Mouse (Mus musculus): ENCODE data around the gene Shisal2a. TPM values are rescaled to one million over a fixed set of nuclear protein-coding genes. Genes with fewer than 3 reads are reported as not detected.
"Not testable (repeated sequence)": the region's sequence is repeated elsewhere in the genome, so short reads cannot be mapped to it uniquely, and the experiment has no call there.

The Shisal2a gene
- polyA plus RNA-seq, 1 experiment = not detected

- H3K4me1 ChIP-seq (ENCODE audit: control insufficient read depth, insufficient read depth, low read length) = peaks cover 10% of the 10 kb centered on the region; the same call in 1 of the 2 replicates
- TF ChIP-seq CTCF (IDR thresholded peaks at IDR 0.05; ENCODE audit: borderline replicate concordance, insufficient read depth, low read length) (no peak), POLR2A (IDR thresholded peaks at IDR 0.05; ENCODE audit: low read depth, low read length) (no peak)
- H3K27ac ChIP-seq (ENCODE audit: insufficient read depth, low read length) = no peak overlapping the region
- H3K4me3 ChIP-seq (ENCODE audit: insufficient read depth, low read length) = no peak overlapping the region
Measured at GRCm38 (mm10) chr4:108360136-108361055, 22.8 kb downstream of the Shisal2a start.

DNA sequence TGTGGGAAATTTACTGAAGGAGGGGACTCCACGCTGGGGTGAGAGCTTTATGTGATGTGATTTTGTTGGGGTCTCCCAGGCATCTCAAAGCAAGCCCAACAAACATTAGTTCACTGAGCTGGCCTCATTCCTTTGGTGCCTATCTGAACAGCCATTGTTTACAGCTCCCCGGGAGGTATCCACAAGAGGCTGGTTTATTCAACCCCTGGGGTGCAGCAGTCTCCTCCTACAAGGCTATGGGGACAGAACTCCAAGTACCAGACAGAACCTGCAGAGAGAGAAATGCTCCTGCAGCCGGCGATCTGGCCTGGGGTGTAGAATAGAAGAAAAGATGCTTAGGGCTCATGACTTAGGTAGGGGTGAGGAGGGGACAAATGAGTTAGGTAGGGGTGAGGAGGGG, 24.7 kb downstream of the Shisal2a start:
- no peak overlapping the region for H3K4me3 ChIP-seq (ENCODE audit: insufficient read depth, low read length)
- H3K27ac ChIP-seq (ENCODE audit: insufficient read depth, low read length) = no peak overlapping the region
- TF ChIP-seq CTCF (IDR thresholded peaks at IDR 0.05; ENCODE audit: borderline replicate concordance, insufficient read depth, low read length) (no peak), POLR2A (IDR thresholded peaks at IDR 0.05; ENCODE audit: low read depth, low read length) (no peak)
- 0 out of 2 replicates have a peak, but pooled peaks cover 6% of the 10 kb centered on the region for H3K4me1 ChIP-seq (ENCODE audit: control insufficient read depth, insufficient read depth, low read length)

GRCm38 (mm10) chr4:108357458-108357857, 25.7 kb downstream of the Shisal2a start:
- 0 out of 2 replicates have a peak, but pooled peaks cover 4% of the 10 kb centered on the region for H3K4me1 ChIP-seq (ENCODE audit: control insufficient read depth, insufficient read depth, low read length)
- no peak overlapping the region for H3K27ac ChIP-seq (ENCODE audit: insufficient read depth, low read length)
- no peak for TF ChIP-seq CTCF (IDR thresholded peaks at IDR 0.05; ENCODE audit: borderline replicate concordance, insufficient read depth, low read length)
- TF ChIP-seq POLR2A (IDR thresholded peaks at IDR 0.05; ENCODE audit: low read depth, low read length) = no peak
- no peak overlapping the region for H3K4me3 ChIP-seq (ENCODE audit: insufficient read depth, low read length)

DNA sequence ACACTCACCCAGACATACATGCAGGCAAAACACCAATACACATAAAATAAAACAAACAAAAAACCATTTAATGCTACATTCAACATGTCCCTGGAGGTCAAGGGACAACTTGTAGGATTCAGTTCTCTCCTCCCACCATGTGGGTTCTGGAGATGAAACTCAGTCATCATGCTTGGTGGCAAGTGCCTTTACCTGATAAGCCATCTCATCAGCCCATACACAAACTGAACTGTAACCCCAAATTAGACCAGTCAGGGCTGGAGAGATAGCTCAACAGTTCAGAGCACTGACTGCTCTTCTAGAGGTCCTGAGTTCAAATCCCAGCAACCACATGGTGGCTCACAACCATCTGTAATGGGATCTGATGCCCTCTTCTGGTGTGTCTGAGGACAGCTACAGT, 29.6 kb downstream of the Shisal2a start:
- not testable (repeated sequence) for H3K27ac ChIP-seq (ENCODE audit: insufficient read depth, low read length); H3K4me3 ChIP-seq (ENCODE audit: insufficient read depth, low read length); H3K4me1 ChIP-seq (ENCODE audit: control insufficient read depth, insufficient read depth, low read length)

- no peak overlapping the region for H3K4me3 ChIP-seq (ENCODE audit: insufficient read depth, low read length)
- H3K4me1 ChIP-seq (ENCODE audit: control insufficient read depth, insufficient read depth, low read length) = peaks cover 14% of the 10 kb centered on the region; the same call in 1 of the 2 replicates
- TF ChIP-seq CTCF (IDR thresholded peaks at IDR 0.05; ENCODE audit: borderline replicate concordance, insufficient read depth, low read length) (no peak), POLR2A (IDR thresholded peaks at IDR 0.05; ENCODE audit: low read depth, low read length) (no peak)
- H3K27ac ChIP-seq (ENCODE audit: insufficient read depth, low read length) = peak overlapping the region; percentile 19; the same call in 1 of the 2 replicates
Measured at GRCm38 (mm10) chr4:108350819-108351218, 32.3 kb downstream of the Shisal2a start.

DNA sequence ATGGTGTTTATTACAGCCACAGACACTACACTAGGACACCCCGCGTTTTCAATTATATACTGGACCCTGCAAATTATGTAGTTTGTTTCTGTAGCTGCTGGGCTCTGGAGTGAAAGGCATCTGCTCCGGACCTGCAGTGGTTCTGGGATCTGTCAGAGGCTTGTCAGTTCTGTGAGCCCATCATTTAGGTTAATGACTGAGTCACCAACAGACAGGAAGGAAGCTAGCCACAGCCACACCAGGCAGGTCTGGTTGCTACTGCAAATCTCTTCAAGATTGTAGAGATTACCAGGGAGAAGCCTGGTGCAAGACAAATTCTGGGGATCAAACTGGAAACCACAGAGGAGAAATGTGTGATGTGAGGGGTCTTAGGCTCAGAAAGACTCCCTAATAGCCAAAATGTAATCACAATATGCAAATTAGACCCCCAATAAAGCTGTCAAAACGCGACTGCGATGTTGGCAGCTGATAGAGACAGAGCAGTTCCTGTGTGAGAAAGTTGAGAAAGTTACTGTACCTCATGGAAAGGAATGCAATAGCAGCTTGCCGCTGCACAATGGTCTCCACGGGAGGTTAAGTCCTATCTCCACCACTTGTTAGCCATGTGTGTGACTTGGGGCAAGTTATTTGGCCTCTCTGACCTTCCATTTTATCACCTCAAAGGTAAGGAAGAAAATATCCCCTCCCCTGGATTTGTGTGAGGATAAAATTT, 33.2 kb downstream of the Shisal2a start:
- H3K27ac ChIP-seq (ENCODE audit: insufficient read depth, low read length) = no peak overlapping the region
- TF ChIP-seq POLR2A (IDR thresholded peaks at IDR 0.05; ENCODE audit: low read depth, low read length) = no peak
- no peak for TF ChIP-seq CTCF (IDR thresholded peaks at IDR 0.05; ENCODE audit: borderline replicate concordance, insufficient read depth, low read length)
- H3K4me1 ChIP-seq (ENCODE audit: control insufficient read depth, insufficient read depth, low read length) = peaks cover 14% of the 10 kb centered on the region; the same call in 1 of the 2 replicates
- no peak overlapping the region for H3K4me3 ChIP-seq (ENCODE audit: insufficient read depth, low read length)

GRCm38 (mm10) chr4:108349064-108349463, 34.1 kb downstream of the Shisal2a start:
- Histone ChIP-seq H3K4me3 (ENCODE audit: insufficient read depth, low read length) (no peak overlapping the region), H3K4me1 (ENCODE audit: control insufficient read depth, insufficient read depth, low read length) (peaks cover 14% of the 10 kb centered on the region; the same call in 1 of the 2 replicates), H3K27ac (ENCODE audit: insufficient read depth, low read length) (no peak overlapping the region)
- TF ChIP-seq CTCF (IDR thresholded peaks at IDR 0.05; ENCODE audit: borderline replicate concordance, insufficient read depth, low read length) (no peak), POLR2A (IDR thresholded peaks at IDR 0.05; ENCODE audit: low read depth, low read length) (no peak)

DNA sequence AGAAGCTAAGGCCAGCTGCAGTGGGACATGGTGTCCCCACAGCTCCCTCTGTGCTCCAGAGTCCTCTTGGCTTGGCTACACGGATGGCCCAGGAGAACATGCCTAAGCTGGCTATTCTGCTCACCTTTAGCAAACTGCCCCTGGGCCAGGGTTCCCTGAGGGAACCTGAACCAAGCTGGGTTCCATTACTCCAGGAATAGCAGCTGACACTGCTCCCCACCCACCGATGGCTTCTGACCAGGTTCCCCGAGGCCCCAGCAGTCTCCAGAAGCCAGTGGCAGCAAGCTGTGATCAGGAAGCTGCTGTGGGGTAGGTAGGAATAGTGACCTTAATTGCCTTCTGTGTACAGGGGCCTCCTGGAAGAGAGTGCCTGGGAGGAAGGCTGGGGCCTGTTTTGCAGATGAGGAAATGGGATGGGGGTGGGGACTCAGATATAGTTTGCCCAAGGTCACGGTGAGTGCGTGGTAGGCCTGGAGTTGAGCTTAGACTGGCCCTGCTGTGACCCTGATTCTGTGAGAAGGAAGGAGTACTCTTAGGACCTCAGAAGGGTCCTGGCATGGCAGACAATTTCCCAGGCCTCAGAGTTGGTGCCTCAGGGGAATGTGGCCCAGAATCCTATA, 34.8 kb downstream of the Shisal2a start:
- Histone ChIP-seq H3K4me3 (ENCODE audit: insufficient read depth, low read length) (no peak overlapping the region), H3K27ac (ENCODE audit: insufficient read depth, low read length) (no peak overlapping the region), H3K4me1 (ENCODE audit: control insufficient read depth, insufficient read depth, low read length) (peaks cover 14% of the 10 kb centered on the region; the same call in 1 of the 2 replicates)
- no peak for TF ChIP-seq CTCF (IDR thresholded peaks at IDR 0.05; ENCODE audit: borderline replicate concordance, insufficient read depth, low read length)
- no peak for TF ChIP-seq POLR2A (IDR thresholded peaks at IDR 0.05; ENCODE audit: low read depth, low read length)

DNA sequence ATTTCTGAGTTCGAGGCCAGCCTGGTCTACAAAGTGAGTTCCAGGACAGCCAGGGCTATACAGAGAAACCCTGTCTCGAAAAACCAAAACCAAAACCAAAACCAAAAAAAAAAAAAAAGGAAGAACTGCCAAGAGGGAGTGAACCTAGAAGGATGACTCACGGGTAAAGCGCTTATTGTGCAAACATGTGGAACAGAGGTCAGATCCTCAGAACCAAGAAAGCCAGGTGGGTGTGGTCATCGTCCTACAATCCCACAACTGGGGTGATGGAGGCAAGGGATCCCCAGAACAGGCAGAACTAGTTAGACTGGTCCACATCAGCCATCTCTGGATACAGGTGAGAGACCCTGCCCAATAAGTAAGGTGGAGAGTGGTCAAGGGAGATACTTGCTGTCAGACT, 36.0 kb downstream of the Shisal2a start:
- Histone ChIP-seq H3K27ac (ENCODE audit: insufficient read depth, low read length) (no peak overlapping the region), H3K4me3 (ENCODE audit: insufficient read depth, low read length) (no peak overlapping the region), H3K4me1 (ENCODE audit: control insufficient read depth, insufficient read depth, low read length) (peaks cover 14% of the 10 kb centered on the region; the same call in 1 of the 2 replicates)
- TF ChIP-seq CTCF (IDR thresholded peaks at IDR 0.05; ENCODE audit: borderline replicate concordance, insufficient read depth, low read length) (no peak), POLR2A (IDR thresholded peaks at IDR 0.05; ENCODE audit: low read depth, low read length) (no peak)
